Mouse (Mus musculus): ENCODE data around the gene Clstn1.

Clstn1 gene

DNA sequence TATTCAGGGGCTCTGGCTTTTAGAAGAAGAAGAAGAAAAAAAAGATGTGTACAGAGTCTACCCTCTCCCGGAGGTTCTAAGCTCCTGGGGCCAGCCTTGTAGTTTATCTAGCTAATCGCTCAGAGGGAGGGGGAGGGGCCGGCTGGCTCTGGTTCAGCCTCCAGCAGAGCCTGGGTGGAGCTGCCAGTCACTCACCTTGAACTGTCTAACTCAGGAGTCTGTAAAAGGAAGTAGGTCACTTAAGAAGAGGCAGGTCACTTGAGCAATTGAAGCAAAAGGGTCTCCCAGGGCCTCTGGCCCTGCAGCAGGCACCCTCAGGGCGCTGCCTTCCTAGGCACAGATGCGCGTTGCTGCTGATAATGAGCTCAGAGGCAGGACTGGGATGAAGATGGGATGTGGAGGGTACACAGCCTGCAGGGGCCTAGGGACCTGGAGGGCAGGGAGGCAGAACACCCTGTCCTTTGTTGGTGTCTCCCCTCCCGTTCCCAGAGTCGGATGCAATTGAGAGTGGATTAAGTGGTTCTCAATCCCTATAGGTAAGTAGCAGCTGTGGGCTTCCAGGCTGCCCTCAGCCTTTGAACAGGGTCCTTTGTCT lies 18.7 kb upstream of the Clstn1 start:
- DNase-seq (ENCODE audit: low spot score in 2 of 2) = no peak

DNA sequence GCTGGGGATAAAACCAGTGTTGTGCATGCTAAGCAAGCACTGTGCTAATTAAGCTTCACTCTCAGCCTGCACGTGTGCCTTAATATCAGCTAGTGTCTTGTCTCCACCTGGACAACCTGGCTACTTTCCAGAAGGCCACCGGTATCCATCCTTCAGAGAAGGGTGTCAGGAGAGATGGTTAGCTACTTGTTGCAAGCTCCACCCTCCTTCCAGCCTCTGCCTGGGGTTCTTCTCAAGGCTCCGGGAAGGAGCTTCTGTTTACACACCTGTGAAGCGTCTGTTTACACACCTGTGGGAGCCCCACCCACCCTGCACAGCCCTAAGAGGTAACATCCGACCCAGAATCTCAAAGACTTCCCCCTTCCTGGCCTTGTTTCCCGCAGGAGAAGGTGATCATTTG lies 17.6 kb upstream of the Clstn1 start:
- no peak for DNase-seq (ENCODE audit: low spot score in 2 of 2)

DNA sequence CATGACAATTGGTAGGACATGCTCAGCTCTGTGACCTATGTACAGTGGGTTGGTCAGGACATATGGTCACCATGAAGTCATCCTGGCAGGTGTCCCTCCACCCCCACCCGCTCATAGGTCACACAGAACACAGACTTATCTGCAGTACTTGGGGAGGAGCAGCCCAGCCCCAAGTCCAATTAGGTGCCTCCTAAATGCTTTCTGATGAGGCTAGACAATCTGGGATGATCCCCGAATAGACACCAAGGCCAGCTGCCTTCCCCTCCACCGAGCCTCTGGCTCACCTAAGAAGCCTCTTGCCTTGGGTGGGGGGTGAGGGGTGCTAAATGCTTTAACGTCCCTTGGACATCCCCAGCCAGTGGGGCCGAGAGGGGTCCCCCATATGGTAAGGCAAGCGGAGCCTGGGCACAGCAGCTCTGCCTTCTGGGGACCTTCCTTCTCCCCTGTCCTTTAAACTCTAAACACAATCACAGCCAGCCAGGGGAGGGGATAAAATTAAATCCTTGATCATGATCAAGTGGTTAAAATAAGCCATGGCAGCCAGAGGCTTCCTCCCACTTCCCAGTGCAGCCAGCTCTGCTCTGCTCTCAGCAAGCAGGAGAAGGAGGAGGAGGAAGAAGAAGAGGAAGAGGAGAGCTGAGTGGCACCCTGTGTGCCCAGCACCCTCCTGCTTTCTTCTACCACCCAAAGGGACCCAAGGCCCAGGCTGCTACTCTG lies 16.3 kb upstream of the Clstn1 start:
- DNase-seq (ENCODE audit: low spot score in 2 of 2) = no peak

DNA sequence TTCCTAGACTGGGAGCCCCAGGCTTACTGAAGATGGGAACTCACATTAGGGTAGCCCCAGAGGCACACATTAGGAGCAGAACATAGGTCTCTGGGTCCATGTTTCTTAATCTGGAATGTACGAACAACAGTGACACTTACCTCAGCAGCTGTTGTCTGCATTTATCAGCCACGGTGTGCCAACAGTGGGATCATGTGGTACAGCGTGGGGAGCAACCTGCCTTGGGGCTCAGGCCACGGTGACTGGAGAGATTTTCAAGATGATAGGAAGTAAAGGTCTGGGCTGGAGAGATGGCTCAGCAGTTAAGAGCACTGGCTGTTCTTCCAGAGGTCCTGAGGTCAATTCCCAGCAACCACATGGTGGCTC lies 15.8 kb upstream of the Clstn1 start:
- no peak for DNase-seq (ENCODE audit: low spot score in 2 of 2)

DNA sequence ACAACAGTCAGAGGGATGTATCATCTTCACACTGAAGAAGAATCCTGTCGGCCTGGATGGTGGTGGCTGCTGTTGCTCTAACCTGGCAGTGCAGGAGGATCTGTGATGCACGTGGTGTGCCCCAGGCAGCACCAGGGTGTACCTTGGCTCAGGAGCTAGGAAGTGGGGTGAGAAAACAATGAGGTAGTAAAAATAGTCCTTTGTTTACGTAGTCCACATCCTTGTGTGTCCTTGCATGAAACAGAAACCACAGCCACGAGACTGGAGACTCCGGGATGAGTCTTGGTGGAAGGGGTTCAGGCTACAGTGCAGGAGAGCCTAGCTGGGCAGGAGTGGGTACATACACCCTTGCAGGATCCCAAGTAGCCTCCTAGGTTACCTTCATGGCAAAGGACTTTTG lies 15.1 kb upstream of the Clstn1 start:
- DNase-seq (ENCODE audit: low spot score in 2 of 2) = no peak

DNA sequence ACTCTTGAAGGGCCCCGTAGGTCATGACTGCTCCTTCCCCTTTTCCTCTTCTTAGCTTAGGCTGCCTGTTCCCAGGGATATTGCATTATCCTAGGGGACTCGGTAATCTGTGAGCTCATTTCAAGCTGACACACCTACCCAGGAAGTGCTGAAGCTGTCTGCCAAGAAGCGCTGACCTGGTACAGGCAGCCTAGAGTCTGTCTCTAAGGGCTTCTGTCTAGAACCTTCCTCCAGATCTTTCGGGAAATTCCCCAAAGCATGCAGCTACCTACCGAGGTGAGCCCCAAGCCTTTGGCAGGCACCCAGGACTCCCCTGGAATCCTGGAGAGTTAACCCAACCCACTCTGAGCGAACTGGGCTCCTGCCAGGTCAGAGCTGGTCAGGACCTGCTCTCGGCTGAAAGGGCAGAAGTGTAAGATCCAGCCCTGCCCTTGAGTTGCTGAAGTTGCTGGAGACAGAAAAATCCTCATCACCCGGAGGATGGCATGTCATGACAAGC lies 14.6 kb upstream of the Clstn1 start:
- no peak for DNase-seq (ENCODE audit: low spot score in 2 of 2)

DNA sequence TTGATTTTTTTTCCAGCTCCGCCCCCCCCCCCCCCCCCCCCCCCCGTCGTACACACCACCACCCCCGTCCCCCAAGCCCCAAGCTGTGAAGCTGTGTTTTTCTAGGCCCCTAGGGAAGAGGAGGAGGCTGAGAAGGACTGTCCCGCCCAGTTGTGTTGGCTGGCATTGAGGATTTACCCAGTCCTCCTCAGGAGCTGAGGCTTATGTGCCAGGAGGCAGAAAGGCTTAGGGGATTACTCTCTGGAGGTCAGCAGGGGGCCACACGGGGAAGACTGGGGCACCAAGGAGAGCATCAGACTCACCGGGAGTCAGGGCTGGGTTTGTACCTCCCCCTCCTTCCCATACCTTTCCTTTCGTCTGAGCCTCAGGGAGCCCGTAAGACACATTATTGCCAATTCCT lies 13.8 kb upstream of the Clstn1 start:
- DNase-seq (ENCODE audit: low spot score in 2 of 2) = no peak

DNA sequence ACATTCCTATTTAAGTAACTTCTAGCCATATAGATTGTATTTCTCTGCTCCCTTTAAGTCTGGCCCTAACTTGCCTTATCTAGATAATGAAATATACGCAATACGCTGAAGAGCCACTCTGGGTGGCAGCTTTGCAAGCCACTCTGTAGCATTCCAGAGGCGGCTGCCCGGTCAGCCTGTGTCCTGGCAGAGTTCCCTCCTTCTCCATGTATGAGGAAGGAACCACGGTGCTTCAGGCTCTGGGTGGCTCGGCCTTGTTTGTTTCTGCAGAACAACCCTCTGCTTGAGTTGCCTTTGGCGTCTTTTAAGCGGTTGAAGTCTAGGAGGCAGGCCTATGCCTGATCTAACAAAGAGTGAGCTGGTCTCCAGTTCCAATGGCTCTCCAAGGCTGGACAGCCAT lies 13.4 kb upstream of the Clstn1 start:
- no peak for DNase-seq (ENCODE audit: low spot score in 2 of 2)

DNA sequence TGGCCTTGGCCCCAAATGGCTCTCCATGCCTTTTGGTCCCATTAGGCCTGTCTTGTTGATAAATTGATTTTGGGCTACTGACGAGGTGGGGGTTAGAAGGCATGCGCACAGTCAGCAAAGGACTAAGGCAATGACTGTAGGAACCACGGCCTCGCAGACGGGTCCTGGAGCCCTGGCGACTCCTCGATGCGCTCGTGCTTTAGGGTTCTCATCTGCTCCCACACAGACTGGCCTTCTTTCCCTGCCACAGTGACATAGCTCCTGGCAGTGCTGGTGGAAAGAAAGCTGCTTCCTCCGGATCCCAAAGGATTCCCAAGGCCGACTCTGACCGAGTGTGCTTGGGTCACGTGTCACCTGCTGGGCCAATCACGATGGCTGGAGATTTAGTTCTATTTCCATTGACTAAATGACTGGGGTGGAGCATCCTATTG lies 11.9 kb upstream of the Clstn1 start:
- DNase-seq (ENCODE audit: low spot score in 2 of 2) = no peak

DNA sequence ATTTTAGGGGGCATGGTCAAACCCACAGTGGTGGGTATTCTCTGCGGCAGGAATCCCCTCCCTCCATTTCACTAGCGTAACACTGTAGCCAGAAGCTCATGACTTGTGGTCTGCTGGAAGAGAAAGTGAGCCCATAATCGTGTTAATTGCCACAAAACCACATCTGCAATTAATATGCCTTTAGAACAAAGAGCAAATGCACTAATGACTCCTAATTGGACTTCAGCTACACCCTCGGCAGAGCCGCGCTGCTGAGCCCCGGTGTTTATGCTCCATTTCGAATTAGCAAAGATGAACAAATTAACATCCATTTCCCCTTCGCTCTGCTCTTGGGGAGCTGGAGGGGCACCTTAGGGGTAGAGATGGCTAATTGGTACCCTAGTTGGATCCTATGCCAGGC lies 10.2 kb upstream of the Clstn1 start:
- no peak for DNase-seq (ENCODE audit: low spot score in 2 of 2)

DNA sequence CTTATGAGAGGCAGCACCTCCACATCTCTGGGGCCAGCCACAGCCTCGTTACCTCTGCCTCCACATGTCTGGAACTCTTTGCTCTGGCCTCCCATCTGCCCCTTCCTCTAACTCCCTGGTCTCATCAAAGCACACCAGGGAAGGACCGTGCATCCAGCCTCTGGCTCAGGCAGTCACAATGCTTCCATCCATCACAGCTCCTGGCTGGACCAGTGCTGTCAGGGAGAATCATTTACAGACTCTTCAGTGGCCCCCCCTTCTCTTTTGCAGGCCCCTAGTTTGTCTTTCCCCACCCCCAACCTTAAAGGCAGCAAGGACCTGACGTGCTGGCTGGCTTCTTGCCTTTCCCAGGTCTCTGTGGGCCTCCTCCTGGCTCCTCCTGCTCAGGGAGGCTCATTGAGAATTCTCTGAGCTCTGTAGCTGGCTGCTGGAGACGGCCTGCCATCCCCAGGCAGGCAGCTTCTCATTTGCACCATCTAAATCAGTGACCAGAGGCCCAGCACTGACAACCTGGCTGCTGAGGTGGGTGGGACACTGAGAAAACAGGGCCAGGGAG lies 9.2 kb upstream of the Clstn1 start:
- DNase-seq (ENCODE audit: low spot score in 2 of 2) = no peak

DNA sequence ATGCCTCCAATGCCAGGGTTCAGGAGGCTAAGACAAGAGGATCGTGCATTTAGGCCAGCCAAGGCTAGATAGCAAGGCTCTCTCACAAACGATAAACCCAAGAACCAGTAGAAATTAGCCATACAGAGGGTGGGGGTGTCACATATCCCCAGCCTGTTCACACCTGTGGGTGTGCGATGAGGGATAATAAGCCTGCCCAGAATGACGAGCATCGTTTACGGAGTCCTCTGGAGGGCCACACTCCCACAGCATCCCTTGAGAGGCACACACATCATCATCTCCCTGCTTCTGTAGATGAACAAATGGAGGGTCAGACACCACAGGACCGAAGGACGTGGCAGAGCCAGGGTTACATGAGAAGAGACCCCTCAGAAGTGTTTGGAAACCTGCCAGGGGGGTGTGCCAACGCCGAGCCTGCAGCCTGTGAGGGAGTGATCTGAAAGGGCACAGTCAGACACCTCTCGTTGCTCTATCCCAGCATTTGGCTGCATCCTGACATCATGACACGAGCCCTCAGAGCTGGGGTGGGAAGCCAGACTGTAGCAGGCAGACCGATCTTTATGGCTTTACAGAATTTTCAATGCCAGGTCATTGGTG lies 8.1 kb upstream of the Clstn1 start:
- no peak for DNase-seq (ENCODE audit: low spot score in 2 of 2)

DNA sequence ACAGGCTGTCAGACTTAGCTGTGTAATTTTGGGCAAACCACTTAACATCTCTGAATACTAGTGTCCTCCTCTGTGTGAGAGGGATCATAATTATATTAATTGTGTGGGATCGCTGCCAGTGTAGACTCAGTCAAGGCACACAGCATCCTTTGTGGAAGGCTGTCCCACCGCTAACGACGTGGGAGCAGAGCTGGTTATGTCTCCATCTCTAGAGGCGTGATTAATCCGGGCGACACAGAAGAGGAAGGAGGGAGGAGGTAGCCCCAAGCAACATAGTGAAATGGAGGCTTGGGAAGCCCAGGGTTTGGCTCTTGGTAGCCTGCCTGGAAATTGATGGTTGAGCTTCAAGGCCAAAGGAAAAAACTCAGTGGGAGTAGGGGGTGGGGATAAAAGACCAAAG lies 7.4 kb upstream of the Clstn1 start:
- no peak for DNase-seq (ENCODE audit: low spot score in 2 of 2)

DNA sequence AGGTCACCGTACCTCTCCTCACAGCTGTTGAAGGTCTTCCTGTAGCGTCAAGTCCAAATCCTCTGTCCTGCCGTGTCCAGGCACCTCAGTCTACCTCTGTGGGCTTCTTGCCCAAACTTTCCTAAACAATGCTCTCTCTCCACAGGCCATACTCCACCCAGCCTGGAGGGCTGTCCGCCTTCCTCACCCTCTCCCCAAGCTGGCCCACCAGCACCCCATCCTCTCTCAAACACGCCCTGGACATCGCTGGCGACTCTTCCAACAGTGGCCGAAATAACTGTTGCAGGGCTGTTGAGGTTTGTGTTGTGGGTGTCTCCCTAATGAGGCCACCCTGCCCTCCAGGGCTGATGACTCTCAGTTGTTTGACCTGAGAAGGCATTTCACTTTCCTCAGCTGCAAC lies 1.0 kb upstream of the Clstn1 start:
- DNase-seq (ENCODE audit: low spot score in 2 of 2) = no peak

DNA sequence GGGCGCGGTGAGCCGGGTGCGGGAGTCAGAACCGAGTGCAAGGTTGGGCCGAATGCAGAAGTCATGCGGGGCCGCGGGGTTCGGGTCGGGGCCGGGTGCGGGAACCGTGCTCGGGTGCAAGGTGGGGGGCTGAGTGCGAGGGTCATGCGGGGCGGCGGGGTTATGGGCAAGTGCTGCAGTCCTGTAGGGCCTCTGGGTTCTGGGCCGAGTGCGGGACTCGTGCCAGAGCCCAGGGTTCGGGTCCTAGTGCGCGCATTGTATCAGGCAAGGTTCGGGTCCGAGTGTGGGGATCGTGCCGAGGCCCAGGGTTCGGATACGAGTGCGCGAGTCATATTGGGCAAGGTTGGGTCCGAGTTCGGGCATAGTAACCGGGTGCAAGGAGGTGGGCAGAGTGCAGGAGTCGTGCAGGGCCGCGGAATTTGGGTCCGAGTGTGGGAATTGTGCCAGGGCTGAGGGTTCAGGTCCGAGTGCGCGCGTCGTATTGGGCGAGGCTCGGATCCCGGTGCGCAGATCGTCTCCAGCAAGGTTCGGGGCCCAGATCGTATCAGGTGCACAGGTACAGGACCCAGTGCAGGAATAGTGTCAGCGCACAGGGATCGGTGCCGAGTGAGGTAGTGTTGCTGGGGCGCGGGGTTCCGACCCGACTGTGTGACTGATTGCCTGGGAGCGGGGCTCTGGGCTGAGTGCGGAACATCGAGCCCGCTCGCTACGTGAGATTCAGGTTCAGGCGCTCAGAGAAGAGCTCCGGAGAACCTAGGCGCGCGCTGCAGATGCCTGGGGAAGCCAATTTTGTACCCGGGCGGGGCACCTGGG lies 721 bp downstream of the Clstn1 start:
- DNase-seq (ENCODE audit: low spot score in 2 of 2) = no peak

DNA sequence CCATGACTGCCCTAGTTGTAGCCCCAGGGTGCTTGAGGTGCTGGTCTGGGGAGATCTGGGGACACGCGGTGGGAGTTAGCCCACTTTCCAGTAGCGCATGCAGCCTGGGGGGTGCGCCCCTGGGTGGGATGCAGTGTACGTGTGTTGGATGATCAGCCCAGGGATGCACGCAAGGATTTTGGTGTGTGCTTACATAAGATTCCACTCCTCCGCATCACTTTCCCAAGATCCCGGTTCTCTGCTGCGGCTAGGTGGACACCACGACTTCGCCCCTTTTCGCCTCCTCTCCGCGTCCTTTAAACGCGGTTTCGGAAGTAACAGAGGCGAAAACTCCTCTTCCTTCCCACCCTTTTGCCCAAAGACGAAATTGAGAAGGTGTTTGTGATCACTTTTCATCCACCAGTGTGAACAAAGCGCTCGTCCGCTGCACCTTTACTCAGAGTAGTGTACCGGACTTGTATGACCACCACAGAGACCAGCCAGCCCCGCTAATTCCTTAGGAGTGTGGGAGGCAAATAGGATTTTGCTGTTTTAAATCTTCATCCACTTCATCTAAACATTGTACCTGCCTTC lies 1.4 kb downstream of the Clstn1 start:
- DNase-seq (ENCODE audit: low spot score in 2 of 2) = no peak

DNA sequence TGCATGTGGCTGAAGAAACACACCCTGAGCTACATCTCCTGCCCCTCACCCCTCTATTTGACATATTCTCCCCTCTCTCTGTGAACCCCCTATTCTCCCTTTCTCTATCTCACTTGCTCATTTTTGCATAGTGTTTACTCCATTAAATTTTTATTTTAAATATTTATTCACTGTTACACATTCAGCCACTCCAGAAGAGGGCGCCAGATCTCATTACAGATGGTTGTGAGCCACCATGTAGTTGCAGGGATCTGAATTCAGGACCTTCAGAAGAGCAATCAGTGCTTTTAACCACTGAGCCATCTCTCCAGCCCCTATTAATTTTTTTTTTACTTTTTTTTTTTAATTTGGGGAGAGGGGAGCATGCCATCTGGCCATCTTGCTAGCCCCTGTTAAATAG lies 3.9 kb downstream of the Clstn1 start:
- DNase-seq (ENCODE audit: low spot score in 2 of 2) = no peak

DNA sequence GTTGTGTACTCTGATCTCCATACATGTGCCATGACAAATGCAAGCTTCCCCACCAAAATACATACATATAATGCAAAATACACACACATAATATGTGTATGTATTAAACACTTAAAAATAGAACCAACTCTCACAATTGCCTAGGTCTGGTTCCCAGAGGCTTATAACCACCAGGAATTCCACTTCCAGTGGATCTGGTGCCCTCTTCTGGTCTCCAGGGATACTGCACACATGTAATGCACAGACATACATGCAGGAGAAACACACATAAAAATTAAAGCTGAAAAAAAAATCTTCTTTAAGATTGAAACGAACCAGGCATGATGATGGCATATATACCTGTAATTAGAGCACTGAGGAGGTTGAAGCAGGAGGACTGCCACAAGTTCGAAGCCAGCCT lies 5.2 kb downstream of the Clstn1 start:
- no peak for DNase-seq (ENCODE audit: low spot score in 2 of 2)

DNA sequence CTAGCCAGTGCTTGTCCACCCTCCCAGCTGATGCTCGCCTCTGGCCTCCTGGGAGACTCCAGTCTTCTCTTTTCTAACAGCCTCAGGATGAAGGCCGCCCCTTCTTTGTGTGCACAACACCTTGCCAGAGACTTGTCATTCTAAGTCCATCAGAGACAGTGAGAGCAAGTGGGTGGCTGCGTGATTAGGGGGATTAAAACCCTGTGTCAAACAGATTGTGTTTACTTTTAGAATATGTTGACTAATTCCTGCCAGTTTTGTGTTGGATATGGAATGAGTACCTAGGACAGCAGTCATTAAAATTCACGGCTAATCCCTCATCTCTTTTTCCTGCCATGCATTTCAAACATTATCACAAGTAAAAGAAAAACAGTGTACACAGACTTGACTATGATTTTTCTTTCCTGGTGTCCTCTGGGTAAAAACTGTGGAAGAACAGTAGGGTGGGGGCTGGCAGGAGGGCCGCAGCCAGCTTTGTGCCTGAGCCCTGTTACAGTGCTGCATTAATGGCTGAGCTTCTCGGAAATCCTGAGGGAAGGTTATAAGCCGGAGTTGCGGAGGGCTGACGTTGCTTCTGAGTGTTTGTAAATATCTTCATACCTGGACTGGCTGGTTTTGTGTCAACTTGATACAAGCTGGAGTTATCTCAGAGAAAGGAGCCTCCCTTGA lies 8.8 kb downstream of the Clstn1 start:
- no peak for DNase-seq (ENCODE audit: low spot score in 2 of 2)

DNA sequence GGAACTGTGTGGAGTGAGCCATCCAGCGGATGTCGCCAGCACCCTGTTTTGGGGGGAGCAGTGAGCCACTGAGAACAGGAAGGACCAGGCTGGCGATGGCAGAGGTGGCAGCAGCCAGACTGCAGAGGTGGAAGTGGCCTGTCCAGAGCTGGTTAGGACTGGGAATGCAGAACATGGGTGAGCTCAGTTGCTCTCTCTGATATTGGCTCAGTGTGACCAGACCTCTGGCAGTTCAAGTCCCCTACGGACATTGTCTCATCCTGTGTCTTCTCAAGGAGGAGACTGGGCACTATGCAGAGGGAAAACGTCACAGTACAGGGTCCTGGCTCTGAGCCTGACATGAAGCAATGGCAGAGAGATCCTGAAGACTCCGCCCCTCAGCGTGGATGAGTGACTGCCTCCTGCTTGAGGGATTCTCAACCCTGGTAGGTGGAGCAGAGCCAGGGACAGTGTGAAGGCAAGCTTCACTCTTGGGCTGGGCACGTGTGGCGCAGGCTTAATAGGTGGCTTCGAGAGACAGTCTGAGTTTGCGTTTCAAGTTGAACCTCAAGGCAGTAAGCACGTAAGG lies 11.5 kb downstream of the Clstn1 start:
- no peak for DNase-seq (ENCODE audit: low spot score in 2 of 2)

DNA sequence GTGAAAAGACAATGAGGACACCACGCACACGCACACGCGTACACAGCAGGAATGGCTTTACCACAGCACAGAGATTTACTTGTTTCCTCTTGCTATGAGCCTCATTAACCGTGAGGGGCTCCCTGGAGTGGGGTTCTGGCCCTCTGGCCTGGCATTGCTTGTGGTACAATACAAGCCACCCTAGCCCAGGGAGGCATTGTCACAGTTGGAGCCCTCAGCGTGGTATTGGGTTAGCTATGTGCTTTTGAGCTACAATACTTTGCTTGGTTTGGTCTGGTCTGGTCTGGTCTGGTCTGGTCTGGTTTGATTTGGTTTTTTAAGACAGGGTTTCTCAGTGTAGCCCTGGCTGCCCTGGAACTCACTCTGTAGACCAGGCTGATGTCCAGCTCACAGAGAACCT lies 13.3 kb downstream of the Clstn1 start:
- DNase-seq (ENCODE audit: low spot score in 2 of 2) = no peak

Data from thymus, postnatal 10 days (tissue).